Mouse (Mus musculus) MEL (cell line): ENCODE data around the gene Chrnd. TPM values are rescaled to one million over a fixed set of nuclear protein-coding genes. Genes with fewer than 3 reads are reported as not detected.

Source experiments
- DNase-seq: peaks from one replicate; pipeline ENCODE4 v3.0.0; 2011; ENCODE audit warnings: low read depth, low spot score
- H3K27ac ChIP-seq: 2 replicates; pipeline ENCODE4 v1.5.1; 2012; ENCODE audit warnings: low read depth, mild to moderate bottlenecking, control low read depth, low read length, moderate library complexity; ENCODE audit not compliant: control insufficient read depth
- H3K27me3 ChIP-seq, 2 experiments: fragments of 150-350 bp in 1 of 2; sonication (generic) in 1 of 2; 2 replicates each; pipeline ENCODE4 v1.6.1; 2012; ENCODE audit warnings: low read length in 2 of 2, mild to moderate bottlenecking in 2 of 2, improper control_type of control experiment in 1 of 2, moderate library complexity in 1 of 2; ENCODE audit not compliant: insufficient read depth in 2 of 2, control insufficient read depth in 1 of 2
- H3K36me3 ChIP-seq, 2 experiments: 2 replicates each; pipeline ENCODE4 v1.6.1; 2012 to 2014; ENCODE audit warnings: low read length in 2 of 2, improper control_type of control experiment in 1 of 2, inconsistent platforms in 1 of 2, mild to moderate bottlenecking in 1 of 2; ENCODE audit not compliant: insufficient read depth in 2 of 2, control insufficient read depth in 1 of 2
- H3K4me1 ChIP-seq, 2 experiments: fragments of 150-350 bp in 1 of 2; sonication (generic) in 1 of 2; 2 replicates each; pipeline ENCODE4 v1.6.1; 2012; ENCODE audit warnings: low read length in 2 of 2, improper control_type of control experiment in 1 of 2, mild to moderate bottlenecking in 1 of 2; ENCODE audit not compliant: insufficient read depth in 2 of 2, control insufficient read depth in 1 of 2
- H3K4me3 ChIP-seq, 2 experiments: fragments of 150-350 bp in 1 of 2; sonication (generic) in 1 of 2; 2 replicates each; pipeline ENCODE4 v1.5.1; 2012; ENCODE audit warnings: low read depth in 2 of 2, low read length in 2 of 2, mild to moderate bottlenecking in 2 of 2, moderate library complexity in 2 of 2, control low read depth in 1 of 2, improper control_type of control experiment in 1 of 2; ENCODE audit not compliant: control insufficient read depth in 1 of 2, insufficient read depth in 1 of 2
- H3K79me2 ChIP-seq: 2 replicates; pipeline ENCODE4 v1.6.1; 2012; ENCODE audit warnings: mild to moderate bottlenecking, low read length, moderate library complexity; ENCODE audit not compliant: control insufficient read depth, poor library complexity, insufficient read depth
- H3K9ac ChIP-seq: 2 replicates; pipeline ENCODE4 v1.6.1; 2012; ENCODE audit warnings: low read depth, mild to moderate bottlenecking, control low read depth, low read length, moderate library complexity; ENCODE audit not compliant: control insufficient read depth, poor library complexity, severe bottlenecking
- H3K9me3 ChIP-seq: fragments of 150-350 bp; sonication (generic); replicated peaks from 2 replicates; pipeline ENCODE4 v1.6.1; 2012; ENCODE audit warnings: mild to moderate bottlenecking, low read length, improper control_type of control experiment, moderate library complexity; ENCODE audit not compliant: insufficient read depth
- CHD1 ChIP-seq: IDR thresholded peaks from 2 replicates; pipeline ENCODE4 v1.6.1; 2012; ENCODE audit warnings: low read depth, mild to moderate bottlenecking, inconsistent platforms, low read length, improper control_type of control experiment
- CHD2 ChIP-seq: IDR thresholded peaks from 2 replicates; pipeline ENCODE4 v1.6.1; 2011; ENCODE audit warnings: low read length, improper control_type of control experiment
- CTCF ChIP-seq, 3 experiments: IDR thresholded peaks in 2 of 3; conservative IDR thresholded peaks in 1 of 3; 2 replicates each; pipeline ENCODE4 v1.5.1; 2011 to 2012; ENCODE audit warnings: low read length in 3 of 3, low read depth in 2 of 3, mild to moderate bottlenecking in 2 of 3, improper control_type of control experiment in 1 of 3, inconsistent platforms in 1 of 3, mixed read lengths in 1 of 3, moderate library complexity in 1 of 3; ENCODE audit not compliant: control insufficient read depth in 1 of 3, insufficient read depth in 1 of 3, poor library complexity in 1 of 3, severe bottlenecking in 1 of 3
- E2F4 ChIP-seq: IDR thresholded peaks from 2 replicates; pipeline ENCODE4 v1.6.1; 2011; ENCODE audit warnings: low read depth, low read length, improper control_type of control experiment, borderline replicate concordance
- ELF1 ChIP-seq: IDR thresholded peaks from 2 replicates; pipeline ENCODE4 v1.6.1; 2014; ENCODE audit warnings: low read depth, mild to moderate bottlenecking, inconsistent platforms, low read length, improper control_type of control experiment, moderate library complexity
- EP300 ChIP-seq, 2 experiments: IDR thresholded peaks; 2 replicates each; pipeline ENCODE4 v1.6.1; 2011; ENCODE audit warnings: improper control_type of control experiment in 2 of 2, low read length in 2 of 2, low read depth in 1 of 2, mild to moderate bottlenecking in 1 of 2
- GABPA ChIP-seq: IDR thresholded peaks from 2 replicates; pipeline ENCODE4 v1.6.1; 2012; ENCODE audit warnings: low read depth, mild to moderate bottlenecking, inconsistent platforms, low read length, improper control_type of control experiment, moderate library complexity
- GATA1 ChIP-seq: IDR thresholded peaks from 2 replicates; pipeline ENCODE4 v1.6.1; 2011; ENCODE audit warnings: low read depth, low read length, improper control_type of control experiment
- KAT2A ChIP-seq: conservative IDR thresholded peaks from 2 replicates; pipeline ENCODE4 v1.6.1; 2012; ENCODE audit warnings: low read depth, low read length, improper control_type of control experiment, inconsistent platforms
- MAFK ChIP-seq: IDR thresholded peaks from 2 replicates; pipeline ENCODE4 v1.6.1; 2011; ENCODE audit warnings: low read depth, mild to moderate bottlenecking, low read length, improper control_type of control experiment, borderline replicate concordance
- MAX ChIP-seq: IDR thresholded peaks from 2 replicates; pipeline ENCODE4 v1.6.1; 2011; ENCODE audit warnings: low read length, improper control_type of control experiment
- MAZ ChIP-seq: IDR thresholded peaks from 2 replicates; pipeline ENCODE4 v1.6.1; 2012; ENCODE audit warnings: low read depth, mild to moderate bottlenecking, inconsistent platforms, low read length, improper control_type of control experiment
- MXI1 ChIP-seq: IDR thresholded peaks from 2 replicates; pipeline ENCODE4 v1.6.1; 2011; ENCODE audit warnings: mild to moderate bottlenecking, low read depth, low read length, improper control_type of control experiment
- MYB ChIP-seq: IDR thresholded peaks from 2 replicates; pipeline ENCODE4 v1.6.1; 2011; ENCODE audit warnings: mild to moderate bottlenecking, low read depth, low read length, improper control_type of control experiment
- MYC ChIP-seq: IDR thresholded peaks from 2 replicates; pipeline ENCODE4 v1.6.1; 2011; ENCODE audit warnings: low read depth, mild to moderate bottlenecking, low read length, improper control_type of control experiment, moderate library complexity
- POLR2AphosphoS5 ChIP-seq: IDR thresholded peaks from 2 replicates; pipeline ENCODE4 v1.6.1; 2012; ENCODE audit warnings: low read depth, borderline replicate concordance, mild to moderate bottlenecking, inconsistent platforms, low read length, moderate library complexity, mixed read lengths
- RAD21 ChIP-seq: IDR thresholded peaks from 2 replicates; pipeline ENCODE4 v1.6.1; 2011; ENCODE audit warnings: mild to moderate bottlenecking, low read depth, low read length, improper control_type of control experiment
- RCOR1 ChIP-seq: IDR thresholded peaks from 2 replicates; pipeline ENCODE4 v1.6.1; 2012; ENCODE audit warnings: low read depth, mild to moderate bottlenecking, inconsistent platforms, low read length, improper control_type of control experiment
- SIN3A ChIP-seq: IDR thresholded peaks from 2 replicates; pipeline ENCODE4 v1.6.1; 2012; ENCODE audit warnings: low read length, improper control_type of control experiment, inconsistent platforms
- SMC3 ChIP-seq: IDR thresholded peaks from 2 replicates; pipeline ENCODE4 v1.6.1; 2011; ENCODE audit warnings: low read depth, low read length, improper control_type of control experiment
- TAL1 ChIP-seq: IDR thresholded peaks from 2 replicates; pipeline ENCODE4 v1.6.1; 2012; ENCODE audit warnings: mild to moderate bottlenecking, inconsistent platforms, low read length, moderate library complexity, mixed read lengths
- ZMIZ1 ChIP-seq: IDR thresholded peaks from 2 replicates; pipeline ENCODE4 v1.6.1; 2012; ENCODE audit warnings: low read depth, mild to moderate bottlenecking, inconsistent platforms, low read length, improper control_type of control experiment, moderate library complexity
- ZNF384 ChIP-seq: IDR thresholded peaks from 2 replicates; pipeline ENCODE4 v1.6.1; 2012; ENCODE audit warnings: low read depth, mild to moderate bottlenecking, inconsistent platforms, low read length, improper control_type of control experiment
- polyA plus RNA-seq, 2 experiments: library from polyadenylated mRNA; stranded (reverse) in 1 of 2; unstranded in 1 of 2; fragments of >175 nt in 1 of 2; fragments of >200 nt in 1 of 2; gene quantifications; 2 replicates each; pipeline versions ENCODE4 v1.2.1 to v1.2.4; 2012; ENCODE audit warnings: low replicate concordance in 2 of 2, low read depth in 1 of 2; ENCODE audit not compliant: insufficient read length in 2 of 2, insufficient read depth in 1 of 2, missing spikeins in 1 of 2
- total RNA-seq: library from RNA; depleted of rRNA; stranded (reverse); fragments of 300-350 nt; gene quantifications from 2 replicates; pipeline ENCODE4 v1.2.3, GENCODE M21; 2012

Chrnd gene
- total and polyA plus RNA-seq, 3 experiments: not detected

DNA sequence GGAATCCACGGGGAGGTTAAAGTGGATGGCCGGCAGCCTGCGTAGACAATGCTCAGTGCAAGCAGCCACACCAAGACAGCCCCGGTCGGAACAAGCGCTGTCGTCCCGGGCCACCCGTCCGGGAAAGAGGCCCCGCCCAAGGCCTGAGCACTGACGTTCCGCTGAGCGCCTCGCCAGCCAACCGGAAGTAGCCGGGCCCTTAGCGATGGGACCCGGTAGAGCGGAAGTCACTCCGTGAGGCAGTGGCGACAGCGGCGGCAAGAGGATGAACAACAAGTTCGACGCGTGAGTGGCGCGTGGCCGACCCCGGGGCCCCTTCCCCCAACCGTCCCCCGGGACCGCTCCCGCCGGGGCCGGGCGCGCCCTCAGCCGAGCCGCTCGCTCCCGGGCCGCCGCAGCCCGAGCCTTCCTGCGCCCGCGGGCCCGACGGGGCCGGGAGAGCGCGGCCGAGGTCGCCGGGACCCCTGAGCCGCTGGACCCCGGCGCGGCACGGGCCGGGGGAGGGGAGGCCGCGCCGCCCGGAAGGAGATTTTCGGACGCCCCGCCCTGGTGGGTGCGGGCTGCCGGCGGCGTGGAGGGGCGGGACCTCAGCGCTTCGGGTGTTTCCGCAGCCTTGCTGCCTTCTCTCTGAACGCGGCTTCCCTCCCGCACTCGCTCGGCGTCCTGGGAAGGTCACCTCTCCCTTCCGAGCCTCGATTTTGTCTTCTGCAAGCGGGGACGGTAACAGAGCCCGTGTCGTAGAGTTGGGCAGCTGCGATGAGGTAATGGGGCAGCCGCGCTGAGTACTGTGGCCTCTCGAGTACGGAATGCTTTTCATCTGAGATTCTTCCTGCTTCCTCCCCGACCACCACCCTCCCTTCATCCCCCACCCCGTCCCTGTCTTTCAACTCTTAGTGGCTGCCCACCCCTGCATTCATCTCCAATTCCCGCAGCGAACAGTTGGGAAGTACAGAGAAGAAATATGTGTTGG, 23.6 kb downstream of the Chrnd start, which contains the start of gene Eif4e2 (continued):
- TF ChIP-seq ZNF384 (no peak), ZMIZ1 (peak; percentile 86), TAL1 (no peak), RCOR1 (0 out of 2 replicates have a peak, but pooled peaks have one; percentile 27), GATA1 (no peak)

DNA sequence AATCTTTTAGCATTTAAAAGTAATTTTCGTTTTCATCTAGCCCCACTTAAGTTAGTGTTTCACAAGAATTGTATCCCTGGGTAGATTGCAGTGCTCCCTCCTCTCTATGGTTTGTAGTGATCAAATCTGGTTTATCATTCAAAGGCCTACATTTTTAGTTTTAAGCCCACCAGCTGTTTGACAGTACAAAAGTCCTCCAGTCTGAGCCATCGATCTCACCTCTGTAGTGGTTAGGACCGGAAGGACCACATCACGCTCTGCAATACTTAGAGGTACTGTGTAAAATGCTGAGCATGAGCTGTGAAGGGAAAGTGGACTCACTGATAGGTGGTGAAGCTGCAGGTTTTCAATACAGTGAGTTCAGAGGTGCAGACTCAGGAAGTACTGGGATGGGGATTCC, 24.3 kb downstream of the Chrnd start:
- peak overlapping the region; percentile 98 for H3K9ac ChIP-seq
- DNase-seq: peak; percentile 36

DNA sequence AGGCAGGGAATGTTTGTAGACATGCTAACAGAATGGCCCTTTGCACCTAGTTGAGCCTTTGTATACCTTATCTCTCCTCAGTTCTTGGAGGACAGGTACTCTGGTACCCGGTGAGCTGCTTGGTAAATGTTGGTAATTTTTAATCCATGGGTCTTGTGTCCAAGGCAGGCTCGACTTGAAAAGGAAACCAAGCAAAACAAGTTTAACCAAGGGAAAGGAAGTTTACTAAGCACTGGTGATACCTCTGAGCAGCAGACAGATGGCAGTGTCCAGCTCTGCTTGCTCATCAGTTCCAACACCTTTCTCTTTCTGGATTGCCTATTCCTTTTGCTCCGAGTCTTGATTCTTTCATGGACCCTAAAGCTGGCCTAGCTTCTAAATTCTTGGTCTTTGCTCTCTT, 27.5 kb downstream of the Chrnd start:
- no peaks in the 10 kb centered on the region for H3K9me3 ChIP-seq
- peaks cover 22 to 27% of the 10 kb centered on the region in 2 experiments for H3K36me3 ChIP-seq
- H3K4me1 ChIP-seq: peaks cover 6 to 23% of the 10 kb centered on the region in 2 experiments; a peak in 3 of 4 replicates
- TF ChIP-seq POLR2AphosphoS5 (no peak), CTCF (IDR thresholded peaks at IDR 0.05 in 2 of 3, conservative IDR thresholded peaks at IDR 0.05 in 1 of 3; ENCODE audit: control insufficient read depth in 1 of 3, insufficient read depth in 1 of 3, low read depth in 2 of 3, low read length in 3 of 3, poor library complexity in 1 of 3, severe bottlenecking in 1 of 3) (peak; percentile 34 to 50 (median 34); a peak in 5 of 6 replicates), CHD1 (no peak)
- peaks cover 51% of the 10 kb centered on the region for H3K79me2 ChIP-seq
- H3K4me3 ChIP-seq: no peak overlapping the region
- peak; percentile 45 for DNase-seq
- H3K27ac ChIP-seq: no peak overlapping the region
- H3K9ac ChIP-seq: no peak overlapping the region
- no peaks in the 10 kb centered on the region for H3K27me3 ChIP-seq

More for the DNA sequence above, 24.3 kb downstream of the Chrnd start:
- Histone ChIP-seq H3K9me3 (no peaks in the 10 kb centered on the region), H3K27ac (no peak overlapping the region), H3K36me3 (peaks cover 10 to 30% of the 10 kb centered on the region in 2 experiments), H3K27me3 (no peaks in the 10 kb centered on the region), H3K79me2 (peaks cover 51% of the 10 kb centered on the region), H3K4me3 (peak overlapping the region; percentile 84 to 85), H3K4me1 (peaks cover 7 to 24% of the 10 kb centered on the region in 2 experiments; a peak in 3 of 4 replicates)
- TF ChIP-seq MYB (no peak), MXI1 (0 out of 2 replicates have a peak, but pooled peaks have one; percentile 9)

DNA sequence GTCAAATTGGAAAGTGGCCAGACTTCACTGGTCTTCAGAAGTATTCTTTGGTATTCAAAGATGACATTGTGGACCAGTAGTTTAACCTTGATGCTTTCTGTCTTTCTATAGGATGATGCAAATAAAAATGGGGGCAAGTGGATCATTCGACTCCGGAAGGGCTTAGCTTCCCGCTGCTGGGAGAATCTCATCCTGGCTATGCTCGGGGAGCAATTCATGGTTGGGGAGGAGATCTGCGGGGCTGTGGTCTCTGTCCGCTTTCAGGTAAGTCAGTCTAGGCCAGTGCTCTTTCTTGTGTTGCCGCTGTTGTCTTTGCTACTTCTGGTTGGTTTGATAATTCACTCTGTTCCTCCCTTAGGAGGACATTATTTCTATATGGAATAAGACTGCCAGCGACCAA, 35.3 kb downstream of the Chrnd start:
- no peak overlapping the region for H3K27ac ChIP-seq
- no peaks in the 10 kb centered on the region for H3K4me1 ChIP-seq
- no peak for DNase-seq
- H3K79me2 ChIP-seq: no peaks in the 10 kb centered on the region
- H3K36me3 ChIP-seq: peaks cover 0 to 49% of the 10 kb centered on the region in 2 experiments; a peak in 2 of 4 replicates
- H3K9ac ChIP-seq: no peak overlapping the region
- no peaks in the 10 kb centered on the region for H3K9me3 ChIP-seq
- H3K4me3 ChIP-seq: no peak overlapping the region
- no peaks in the 10 kb centered on the region for H3K27me3 ChIP-seq
- TF ChIP-seq SIN3A: no peak
- no peak for TF ChIP-seq KAT2A
- no peak for TF ChIP-seq POLR2AphosphoS5
- no peak for TF ChIP-seq MYC
- TF ChIP-seq ELF1: no peak
- no peak for TF ChIP-seq EP300 (IDR thresholded peaks at IDR 0.05; ENCODE audit: low read depth in 1 of 2, low read length in 2 of 2)
- TF ChIP-seq E2F4: no peak
- TF ChIP-seq MAX: no peak
- TF ChIP-seq MXI1: no peak
- TF ChIP-seq RAD21: no peak
- no peak for TF ChIP-seq MAFK
- TF ChIP-seq SMC3: no peak
- no peak for TF ChIP-seq MAZ
- TF ChIP-seq GABPA: no peak
- TF ChIP-seq CHD2: no peak
